ENCODE assay signal across 15 mouse cellular contexts in genomic region chr6:82585396-82585795, GRCm38 (mm10).
DNase-seq lines count a peak whose midpoint lies in the region; TF ChIP-seq lines count a peak whose summit lies in the region.
"Had no signal": no experiment of that assay in that cellular context is flagged by ENCODE, and none has a peak within 500 bp of the region (broad histone marks: within the 10 kb centered on the region; RNA-seq: fewer than 3 reads in every experiment).

No protein-coding gene starts in this region.

- TF ChIP-seq CTCF in brain, embryonic 14.5 days (IDR thresholded peaks at IDR 0.05; ENCODE audit: borderline replicate concordance, extremely low read depth, insufficient read depth, insufficient read length) = no peak

- peak; percentile 55 to 63 for DNase-seq in cerebellum, postnatal 10 days
- no peak for DNase-seq in cerebellum, adult 18-20 months
- DNase-seq in left cerebral cortex, postnatal 4 days = peak; percentile 63
- DNase-seq in left cerebral cortex, adult 18-20 months (ENCODE audit: low spot score in 2 of 2) = no peak
- peak; percentile 13 for DNase-seq in brain, embryonic 14.5 days (ENCODE audit: low read depth)
- DNase-seq in right cerebral cortex, adult 18-20 months = no peak
- DNase-seq: adrenal gland, postnatal 10 days; adrenal gland, postnatal 36 days; cerebellum, adult 11 months; cerebellum, adult 8-10 months; embryo, embryonic 11 days; gastrocnemius, postnatal 25 days; heart, adult 18-20 months; heart, postnatal 10 days; heart, postnatal 36 days had no signal

- no peak for TF ChIP-seq POLR2A in brain, embryonic 14.5 days (IDR thresholded peaks at IDR 0.05; ENCODE audit: borderline replicate concordance, extremely low read depth, insufficient read depth, insufficient read length, poor library complexity, severe bottlenecking)

- intact Hi-C loops in left cerebral cortex, postnatal 4 days (cut with DNase I) = no loop called here

Comparison
In these comparisons a context has a peak if more than half of its experiments do, and no peak if none do; other contexts are left out.
1. DNase-seq: peak in cerebellum, postnatal 10 days (2 of 2), left cerebral cortex, postnatal 4 days (single experiment) and brain, embryonic 14.5 days (single experiment); none in cerebellum, adult 18-20 months (0 of 2), left cerebral cortex, adult 18-20 months (0 of 2) and right cerebral cortex, adult 18-20 months (single experiment).